Mouse (Mus musculus) heart, adult 18-20 months (tissue): ENCODE measurements around the gene Evi5. TPM values are rescaled to one million over a fixed set of nuclear protein-coding genes. Genes with fewer than 3 reads are reported as not detected.

Source experiments
- DNase-seq, 2 experiments: peaks; one replicate each; pipeline ENCODE4 v3.0.0; 2021 to 2022; ENCODE audit warnings: mixed read lengths in 1 of 2
- long read RNA-seq, 2 experiments: library from polyadenylated mRNA; stranded (forward); transcript quantifications; one replicate each; pipeline ENCODE4 v2.0.0; 2021
- total RNA-seq, 2 experiments: library from RNA; stranded (reverse); gene quantifications; 2 replicates each; pipeline ENCODE4 v1.2.3; 2021

Gene Evi5
- total RNA-seq, result 10 to 100 TPM; 18.4 to 18.9 TPM
- long read RNA-seq, experiment 1, partial matches to known transcripts, result 0 of 9 reads
- long read RNA-seq, experiment 1, other reads (novel, unspliced or antisense), result 9 of 9 reads
- long read RNA-seq, experiment 2, partial matches to known transcripts, result 0 of 7 reads
- long read RNA-seq, experiment 2, other reads (novel, unspliced or antisense), result 5 of 7 reads

DNA sequence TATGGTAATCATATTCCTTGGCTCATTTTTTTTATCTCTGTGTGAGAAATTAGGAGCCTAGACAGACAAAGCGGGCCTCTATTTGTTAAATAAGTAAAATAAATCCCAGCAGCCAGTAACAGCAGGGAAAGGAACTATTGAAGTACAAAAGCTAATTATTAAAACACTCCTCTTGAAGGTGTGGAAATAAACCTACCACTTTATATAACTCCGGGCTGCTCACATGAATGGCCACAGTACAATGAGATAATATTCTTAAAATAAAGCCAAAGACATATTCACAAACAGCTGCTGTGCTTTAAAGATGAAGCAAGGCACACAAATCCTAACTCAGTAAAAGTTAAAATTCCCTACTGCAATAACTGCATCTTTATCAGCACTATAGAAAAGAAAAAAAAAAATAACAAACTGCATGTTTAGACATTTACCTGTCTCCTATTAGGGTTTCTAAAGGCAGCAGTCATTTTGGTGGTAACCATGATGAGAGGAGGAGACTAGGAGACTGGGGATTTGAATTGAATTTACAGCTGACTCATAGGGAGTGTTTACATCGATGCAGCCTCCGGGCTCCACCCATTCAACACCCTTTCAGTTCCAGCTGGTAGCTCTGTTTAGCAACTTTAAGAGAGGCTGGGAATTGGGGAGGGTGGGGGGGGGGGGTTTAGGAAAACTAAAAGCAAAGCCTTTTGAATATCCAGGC is at the start of gene Evi5:
TSS of gene Evi5 (minus strand) at position 547 of the 700 bp plus-strand sequence.
- DNase-seq, result peak in 1 of 2 experiments; percentile 16

DNA sequence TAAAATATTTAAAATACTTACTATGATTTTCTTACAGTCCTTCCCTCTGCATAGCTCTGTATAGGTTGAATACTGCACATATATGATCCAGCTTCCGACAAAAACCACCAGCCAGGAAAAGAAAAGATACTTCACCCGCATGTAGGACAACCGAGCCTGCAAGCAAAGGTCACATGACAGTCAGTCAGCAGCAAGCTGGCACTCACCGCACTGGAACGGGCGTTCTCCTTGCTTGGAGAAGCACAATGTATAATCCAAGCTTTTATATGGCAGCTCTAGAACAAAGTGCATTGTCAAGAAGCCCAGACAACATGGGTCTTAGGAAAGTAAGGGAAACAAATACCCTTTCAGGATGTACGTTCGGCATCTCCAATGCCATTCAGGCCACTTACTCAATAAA is 49.7 kb upstream of the Evi5 start:
- peak; percentile 35 to 53 for DNase-seq

DNA sequence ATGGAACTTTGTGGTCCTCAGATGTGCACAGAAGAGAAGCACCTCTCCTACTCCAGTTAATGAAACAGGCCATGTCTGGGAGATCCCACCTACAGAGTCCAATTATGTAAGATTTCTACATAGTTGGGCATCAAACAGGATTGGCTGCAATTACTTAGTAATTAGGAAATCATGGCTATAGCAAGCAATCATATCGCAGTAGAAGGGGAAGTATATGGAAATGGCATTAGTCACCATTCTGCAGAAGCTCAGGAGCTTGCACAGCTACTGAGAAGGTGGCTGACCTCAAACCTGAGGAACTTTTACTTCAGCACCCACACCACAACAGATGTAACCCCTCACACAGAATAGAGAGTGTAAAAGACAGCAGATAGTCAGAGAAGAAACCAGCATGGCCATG is 47.9 kb upstream of the Evi5 start:
- DNase-seq, result no peak

DNA sequence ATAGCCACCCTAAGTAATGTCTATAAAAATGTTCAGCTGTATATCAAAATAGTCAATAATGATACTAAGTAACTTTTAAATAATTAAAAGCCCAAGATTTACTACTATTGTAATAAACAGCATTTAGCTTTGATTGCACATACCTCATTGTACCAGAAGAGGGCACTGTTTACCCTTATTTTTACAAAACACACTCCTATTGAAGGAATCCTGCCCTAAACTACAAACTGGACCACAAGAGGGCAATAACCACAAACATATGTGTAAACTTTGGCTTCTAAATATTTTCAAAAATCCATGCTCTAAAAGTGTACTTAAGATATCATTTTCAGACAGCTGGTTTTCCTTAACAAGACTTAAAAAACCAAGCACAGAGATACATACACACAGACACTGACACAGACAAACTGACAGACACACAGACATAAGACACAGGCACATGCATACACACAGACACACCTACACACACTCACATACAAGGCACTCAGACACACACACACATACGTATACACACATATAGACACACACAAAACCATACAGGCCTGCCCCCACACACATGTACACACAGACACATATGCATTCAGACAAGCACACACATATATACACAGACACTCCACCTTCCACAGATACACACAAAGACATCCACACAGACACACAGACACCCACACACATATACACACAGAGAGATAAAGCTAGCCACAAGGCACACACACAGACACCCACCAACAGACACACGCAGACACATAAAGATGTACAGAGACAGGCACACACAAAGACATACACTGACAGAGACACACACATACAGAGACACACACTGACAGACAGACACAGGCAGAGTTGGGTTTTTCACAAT is 46.7 kb upstream of the Evi5 start:
- DNase-seq, result peak; percentile 76 to 78

DNA sequence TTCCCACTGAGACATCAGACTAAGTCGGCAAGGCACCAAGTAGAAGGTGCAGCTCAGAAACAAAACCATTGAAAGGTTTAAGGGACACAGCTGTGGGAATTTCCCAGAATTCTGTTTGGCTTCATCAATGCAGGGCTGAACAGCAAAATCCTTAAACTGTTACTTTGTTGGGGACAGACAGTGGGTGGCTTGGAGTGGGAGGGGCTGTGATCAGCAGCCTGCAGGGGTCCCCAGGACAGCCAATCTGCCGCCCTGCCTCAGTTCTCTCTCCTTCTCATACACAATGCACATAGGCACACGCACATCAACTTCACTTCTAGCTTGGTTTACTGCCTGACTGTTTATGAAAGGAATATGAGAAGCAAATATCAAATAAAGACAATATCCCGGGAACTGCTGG is 40.4 kb upstream of the Evi5 start:
- DNase-seq, result no peak

DNA sequence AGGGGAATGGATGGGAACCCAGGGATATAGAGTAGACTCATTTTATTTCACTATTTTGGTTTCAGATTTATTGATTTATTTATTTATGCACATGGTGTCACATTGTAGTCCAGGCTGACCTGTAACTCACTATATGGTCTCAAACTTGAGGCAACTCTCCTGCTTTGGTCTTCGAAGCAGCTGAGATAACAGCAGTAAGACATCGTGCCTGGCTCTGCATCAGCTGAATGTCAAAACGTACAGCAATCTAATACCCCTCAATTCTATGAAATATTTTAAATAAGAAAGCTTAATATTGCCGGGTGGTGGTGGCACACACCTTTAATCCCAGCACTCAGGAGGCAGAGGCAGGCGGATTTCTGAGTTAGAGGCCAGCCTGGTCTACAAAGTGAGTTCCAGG is 36.1 kb upstream of the Evi5 start:
- no peak for DNase-seq

DNA sequence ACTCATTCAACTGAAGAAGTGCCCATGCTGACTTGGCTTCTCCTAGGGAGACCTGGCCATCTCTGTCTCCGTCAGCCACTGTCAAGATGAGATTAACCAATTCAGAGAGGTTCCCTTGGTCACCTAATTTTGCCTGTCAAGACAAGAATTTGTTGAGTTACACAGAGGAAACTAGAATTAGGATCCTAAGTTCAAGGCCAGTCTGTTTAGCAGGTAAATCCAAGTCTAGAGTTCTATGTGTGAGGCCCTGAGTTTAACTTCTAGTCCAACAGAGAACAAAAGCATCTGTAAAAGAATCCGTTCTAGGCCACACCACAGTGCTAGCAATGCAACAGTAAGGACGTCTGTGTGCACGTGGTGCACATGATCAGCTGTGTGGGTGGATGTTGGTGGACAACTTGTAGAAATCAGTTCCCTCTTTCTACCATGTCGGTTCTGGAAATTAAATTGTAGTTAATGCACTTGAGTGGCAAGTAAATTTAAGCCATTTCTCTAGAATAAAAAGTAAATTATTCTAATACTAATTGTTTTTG is 35.2 kb upstream of the Evi5 start:
- no peak for DNase-seq

DNA sequence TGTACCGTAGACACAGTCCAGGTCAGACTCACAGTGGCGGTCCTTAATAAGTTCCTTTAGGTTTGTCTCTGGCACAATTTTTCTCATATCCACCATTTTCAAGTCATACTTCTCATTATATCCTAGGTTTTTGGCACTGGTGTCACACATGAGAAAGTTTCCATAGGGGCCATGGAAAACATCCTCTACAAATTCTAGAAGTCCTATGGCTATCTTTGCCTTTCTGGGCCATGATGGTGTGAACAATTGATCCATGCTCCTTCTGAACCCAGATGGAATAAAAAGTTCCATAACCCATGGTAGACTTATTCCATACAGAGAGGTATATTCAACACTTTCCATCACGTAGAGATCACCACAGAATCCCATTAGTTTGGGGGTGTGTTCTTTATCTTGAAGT is 34.8 kb upstream of the Evi5 start:
- no peak for DNase-seq

DNA sequence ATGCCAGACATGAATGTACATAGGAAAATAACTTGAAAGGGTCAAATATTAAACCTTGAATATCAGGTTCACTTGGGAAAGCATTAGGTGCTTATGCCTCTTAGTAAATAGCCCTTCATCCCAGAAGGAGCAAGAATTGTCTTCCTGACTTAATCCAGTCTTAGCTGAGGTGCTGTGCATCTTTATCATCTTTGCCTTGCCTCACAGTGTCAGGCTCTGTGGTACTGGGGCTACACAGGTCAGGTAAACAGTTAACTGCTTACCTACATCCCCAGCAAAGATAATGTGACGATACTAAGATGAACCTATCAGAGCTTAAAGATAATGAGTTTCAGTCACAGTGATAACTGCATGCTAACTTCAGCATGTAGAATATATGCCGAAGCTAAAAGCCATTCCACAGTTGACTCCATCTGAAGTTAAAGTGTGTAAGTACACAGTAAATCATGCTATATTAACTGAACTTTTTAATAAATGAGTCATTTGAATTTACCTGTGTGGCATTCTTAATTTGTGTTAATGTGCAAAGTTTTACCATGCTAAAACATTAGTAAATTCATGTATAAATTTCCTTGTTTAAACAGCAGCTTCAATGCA is 33.7 kb upstream of the Evi5 start:
- DNase-seq, result no peak

DNA sequence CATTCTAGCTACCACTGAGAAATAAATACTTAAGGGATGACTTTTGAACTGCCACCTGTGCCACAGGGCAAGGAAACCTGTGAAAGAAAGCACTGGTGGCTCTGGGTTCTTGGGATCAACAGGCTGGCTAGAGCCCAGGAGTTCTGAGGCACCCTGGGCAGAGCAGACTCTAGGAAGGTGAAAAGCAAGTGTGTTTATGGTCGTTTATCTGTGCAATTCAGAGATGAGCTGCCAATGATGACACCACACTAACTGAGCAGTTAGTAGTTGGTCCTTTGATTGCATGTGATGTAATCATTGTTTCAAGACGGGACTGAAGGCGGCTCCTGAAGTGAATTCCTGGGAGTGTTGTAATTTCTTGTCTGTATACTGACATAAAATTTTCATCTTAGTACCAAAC is 29.4 kb upstream of the Evi5 start:
- no peak for DNase-seq

DNA sequence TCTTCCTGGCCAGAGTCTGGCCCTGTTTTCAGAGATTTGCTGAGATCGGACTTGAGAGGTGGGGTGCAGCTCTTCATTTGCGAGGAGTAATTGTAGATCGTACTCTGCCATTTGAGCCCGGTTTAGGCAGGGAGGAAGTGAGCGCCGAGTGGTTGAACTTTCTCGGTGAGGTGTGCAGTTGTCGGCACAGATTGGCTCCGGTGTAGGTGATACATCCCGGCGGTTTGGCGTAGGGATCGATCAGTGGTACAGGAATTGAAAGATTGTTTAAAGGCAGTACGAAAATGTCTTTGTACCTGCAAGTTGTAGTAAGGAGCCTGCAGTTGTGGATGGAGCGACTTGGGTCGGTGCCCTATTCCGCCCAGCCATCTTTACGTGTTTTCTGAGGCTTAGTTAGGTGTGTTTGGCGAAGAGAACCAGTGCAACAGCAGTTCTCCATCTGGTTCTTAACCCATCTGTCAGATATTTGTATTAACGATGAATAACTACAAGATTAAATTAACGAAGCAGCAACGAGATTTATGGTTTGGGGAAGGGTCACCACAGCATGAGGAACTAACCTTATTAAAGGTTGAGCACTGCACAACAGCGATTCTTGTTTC is 26.2 kb upstream of the Evi5 start:
- DNase-seq, result no peak

DNA sequence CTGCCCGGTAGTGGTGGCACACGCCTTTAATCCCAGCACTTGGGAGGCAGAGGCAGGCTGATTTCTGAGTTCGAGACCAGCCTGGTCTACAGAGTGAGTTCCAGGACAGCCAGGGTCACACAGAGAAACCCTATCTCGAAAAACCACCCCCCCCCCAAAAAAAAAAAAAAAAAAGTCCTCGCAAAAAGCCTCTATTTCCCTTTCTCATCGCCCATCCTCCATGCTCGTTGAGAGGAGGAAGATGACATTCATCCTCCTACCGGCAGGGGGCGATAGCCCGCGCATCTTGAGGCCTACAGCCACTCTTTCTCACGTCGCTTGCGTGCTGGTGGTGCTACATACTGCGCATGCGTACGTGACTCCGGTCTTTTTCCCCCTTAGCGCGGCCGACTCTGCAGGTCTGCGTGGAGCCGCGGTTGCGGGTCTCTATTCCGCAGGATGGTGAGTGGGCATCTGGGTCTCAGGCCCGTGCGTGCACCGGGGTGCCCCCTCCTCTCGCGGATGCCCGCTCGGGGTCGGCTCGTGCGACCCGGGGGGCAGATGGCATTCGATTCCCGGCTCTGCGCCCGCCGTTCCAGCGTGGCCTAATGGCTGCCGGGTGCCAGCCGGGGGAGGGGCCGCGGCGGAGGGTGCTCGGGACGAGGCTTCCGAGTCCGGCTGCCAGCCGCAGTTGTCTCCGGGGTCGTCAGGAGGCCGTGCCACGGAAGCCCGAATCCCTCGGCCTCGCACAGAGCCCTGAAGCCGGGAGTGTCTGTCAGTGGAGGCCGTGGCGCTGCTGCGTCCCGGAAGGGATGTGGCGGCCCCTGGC is 25.5 kb upstream of the Evi5 start, which contains the start of gene Rpl5:
TSS of gene Rpl5 (plus strand) at position 297 of the 808 bp plus-strand sequence.
- peak; percentile 96 to 98 for DNase-seq

DNA sequence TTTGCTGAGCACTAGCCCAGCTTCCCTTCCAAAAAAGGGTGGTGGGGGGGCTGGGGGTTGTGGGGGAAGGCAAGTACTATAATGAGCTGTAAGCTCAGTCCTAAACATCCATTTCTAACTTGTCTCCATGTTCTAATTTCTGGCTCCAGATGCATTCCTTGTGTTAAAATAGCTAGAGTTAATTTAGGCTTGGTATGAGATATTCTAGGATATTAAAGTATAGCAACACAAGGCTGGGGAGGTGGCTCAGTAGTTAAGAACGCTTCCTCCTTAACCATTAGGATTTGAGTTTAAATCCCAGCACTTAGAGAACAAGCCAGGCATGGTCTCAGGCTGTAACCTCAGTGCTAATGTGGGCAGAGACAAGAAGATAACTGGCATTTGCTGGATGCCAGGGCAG is 21.4 kb upstream of the Evi5 start:
- no peak for DNase-seq

DNA sequence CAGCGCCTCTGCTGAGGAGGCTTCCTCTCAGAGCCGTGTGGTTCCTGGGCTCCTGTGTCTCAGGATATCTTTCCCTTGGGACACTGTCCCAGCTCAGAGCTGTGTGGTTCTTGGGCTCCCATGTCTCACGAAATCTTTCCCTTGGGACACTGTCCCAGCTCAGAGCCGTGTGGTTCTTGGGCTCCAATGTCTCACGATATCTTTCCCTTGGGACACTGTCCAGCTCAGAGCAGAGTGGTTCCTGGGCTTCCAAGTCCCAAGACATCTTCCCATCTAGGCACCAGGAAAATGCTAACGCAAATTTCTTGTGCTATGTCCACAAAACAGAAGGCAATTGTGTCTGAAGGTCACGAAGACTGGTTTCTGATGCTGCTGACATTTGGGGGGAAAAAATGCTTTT is 19.8 kb upstream of the Evi5 start:
- DNase-seq, result no peak

DNA sequence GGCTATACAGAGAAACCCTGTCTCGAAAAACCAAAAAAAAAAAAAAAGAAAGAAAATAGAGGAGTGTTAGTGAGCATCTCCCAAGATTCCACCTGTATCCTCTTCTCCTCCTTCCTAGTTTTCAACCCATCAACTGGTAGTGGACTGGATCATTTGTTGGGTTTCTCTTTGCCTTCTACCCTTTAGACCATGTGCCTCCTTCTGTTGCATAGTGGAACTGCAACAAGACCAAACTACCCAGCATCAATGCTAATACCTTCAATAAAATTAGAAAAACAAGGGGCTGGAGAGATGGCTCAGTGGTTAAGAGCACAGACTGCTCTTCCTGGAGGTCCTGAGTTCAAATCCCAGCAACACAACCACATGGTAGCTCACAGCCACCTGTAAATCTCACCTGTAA is 16.6 kb upstream of the Evi5 start:
- DNase-seq, result peak in 1 of 2 experiments; percentile 60

DNA sequence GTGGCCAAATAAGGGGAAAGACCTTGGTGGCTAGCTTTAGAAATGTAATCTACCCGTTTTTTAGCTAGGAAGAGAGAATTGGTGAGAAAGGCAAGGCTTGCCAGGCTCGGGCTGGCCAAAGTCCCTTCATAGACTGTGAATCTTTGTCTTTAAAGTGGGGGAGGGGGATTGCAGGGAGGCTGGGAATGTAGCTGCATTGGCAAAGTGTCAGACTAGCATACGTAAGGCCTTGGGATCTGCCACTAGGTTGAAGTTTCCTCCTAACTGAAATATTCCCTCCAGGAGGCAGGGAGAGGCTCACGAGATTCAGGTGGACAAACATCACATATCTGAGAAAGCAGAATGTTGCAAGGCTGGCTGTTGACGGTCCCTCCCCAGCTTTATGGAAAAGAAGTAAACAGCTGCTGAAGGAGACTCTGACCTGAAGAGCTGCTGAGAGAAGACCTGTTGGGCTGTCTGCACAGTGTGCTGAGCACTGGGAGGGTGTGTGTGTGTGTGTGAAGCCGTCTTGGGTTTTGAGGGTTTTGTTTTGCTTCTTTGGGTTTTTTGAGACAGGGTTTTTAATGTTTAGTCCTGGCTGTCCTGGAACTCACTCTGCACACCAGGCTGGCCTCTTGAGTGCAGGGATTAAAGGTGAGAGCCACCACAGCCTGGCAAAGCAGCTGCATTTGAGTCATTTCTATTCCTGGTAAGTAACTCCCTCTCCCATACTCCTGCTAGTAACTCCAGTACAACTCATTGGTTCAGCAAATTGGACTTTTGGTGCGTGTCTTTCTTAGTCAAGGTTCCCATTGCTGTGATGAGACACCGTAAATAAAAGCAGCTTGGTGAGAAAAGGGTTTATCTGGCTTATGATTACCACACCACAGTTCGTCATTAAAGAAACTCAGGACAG is 15.3 kb upstream of the Evi5 start:
- DNase-seq, result no peak

DNA sequence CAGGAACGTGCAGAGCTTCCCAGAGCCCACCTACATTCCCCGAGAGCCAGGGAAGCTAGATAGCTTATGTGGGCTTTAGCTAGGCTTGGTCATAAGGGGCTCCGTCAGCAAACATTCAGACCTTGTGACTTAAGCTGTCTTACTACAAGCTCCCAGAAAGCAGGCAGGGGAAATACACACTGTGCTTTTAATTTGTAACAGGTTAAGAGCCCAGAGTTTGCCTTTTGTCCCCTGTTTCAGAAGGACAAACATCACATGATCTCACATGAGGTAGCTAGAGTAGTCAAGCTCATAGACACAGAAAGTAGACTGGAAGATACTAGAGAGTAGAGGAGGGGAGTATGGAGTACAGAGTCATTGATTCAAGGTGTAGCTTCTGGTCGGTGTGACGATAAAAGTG is 5.8 kb upstream of the Evi5 start:
- DNase-seq, result no peak

DNA sequence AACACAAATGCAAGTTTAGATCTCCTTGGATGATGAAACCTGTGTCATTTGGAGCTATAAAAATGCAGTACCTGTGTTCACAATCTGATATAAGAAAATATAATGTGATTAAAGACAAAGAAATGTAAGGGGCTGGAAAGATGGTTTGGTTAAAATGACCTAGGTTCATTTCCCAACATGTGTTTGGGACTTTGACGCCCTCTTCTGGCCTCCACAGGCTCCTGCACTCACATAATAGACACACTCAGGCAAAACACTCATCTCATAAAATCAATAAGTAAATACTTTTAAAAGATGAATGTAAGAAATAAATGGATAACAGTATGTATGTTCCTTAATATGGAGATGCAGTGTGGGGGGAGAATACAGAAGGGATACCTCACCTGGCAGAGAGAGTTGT is 2.1 kb upstream of the Evi5 start:
- DNase-seq, result no peak

DNA sequence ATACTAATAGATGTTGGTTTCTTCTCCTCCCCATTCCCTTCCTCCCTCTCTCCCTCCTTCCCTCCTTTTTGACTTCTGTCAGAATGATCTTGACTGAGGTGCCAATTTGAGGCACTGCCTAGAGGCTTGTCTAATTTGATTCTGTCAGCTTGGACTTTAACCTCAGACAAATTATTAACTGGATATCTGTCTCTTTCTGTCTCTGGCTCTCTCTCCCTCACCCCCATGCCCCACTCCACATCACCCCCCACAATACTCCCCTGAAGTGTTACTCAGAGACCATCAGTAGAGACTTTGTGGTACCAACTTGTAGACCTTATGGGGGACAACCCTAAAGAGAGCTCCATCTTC is 329 bp upstream of the Evi5 start:
- DNase-seq, result no peak

DNA sequence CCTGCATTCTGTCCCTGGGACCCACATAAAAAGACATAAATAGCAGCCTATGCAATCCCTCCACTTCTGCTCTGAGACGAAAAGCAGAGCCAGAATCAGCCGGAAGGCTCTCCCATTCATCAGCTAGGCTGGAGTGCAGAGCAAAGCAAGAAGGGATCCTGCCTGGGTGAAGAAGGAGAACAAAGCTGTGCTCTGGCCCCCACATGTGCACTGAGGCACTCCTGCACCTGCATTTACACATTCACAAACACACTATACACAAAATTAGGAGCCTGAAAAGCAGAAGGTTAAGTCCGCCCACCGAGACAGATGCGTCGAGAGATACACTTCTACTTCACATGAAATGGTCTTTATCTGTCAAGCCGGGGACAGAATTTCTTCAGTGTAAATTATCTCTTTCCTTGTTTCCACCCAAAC is 1.0 kb downstream of the Evi5 start:
- peak; percentile 39 to 45 for DNase-seq
